Mouse (Mus musculus): ENCODE results near the gene Msh3.

DNA sequence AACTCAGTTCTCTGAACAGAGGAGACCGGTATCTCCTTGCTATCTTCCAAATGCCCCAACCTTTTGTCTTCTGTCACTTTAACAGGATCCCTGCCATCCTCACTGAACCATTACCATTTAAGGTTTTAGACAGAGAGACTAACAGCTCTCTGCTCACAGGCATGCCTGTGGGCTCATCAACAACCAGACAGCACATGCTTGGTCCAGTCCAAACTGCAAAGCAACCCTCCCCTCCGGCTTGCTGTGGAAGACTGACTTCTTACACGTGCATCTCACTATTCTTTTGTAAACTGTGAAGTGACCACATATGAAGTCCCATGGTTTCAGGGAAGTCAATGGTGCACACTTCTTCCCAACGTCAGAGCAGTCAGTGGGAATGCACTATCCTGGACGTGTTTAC is 93.5 kb downstream of the Msh3 start:
- TF ChIP-seq CTCF (conservative IDR thresholded peaks at IDR 0.05; ENCODE audit: low read length) (no peak), NANOG (IDR thresholded peaks at IDR 0.05; ENCODE audit: borderline replicate concordance, low read length) (no peak)
